Mouse (Mus musculus): ENCODE results near the gene Clrn3. TPM values are rescaled to one million over a fixed set of nuclear protein-coding genes. Genes with fewer than 3 reads are reported as not detected.

Clrn3 gene
- total RNA-seq, 2 experiments from 2014 or later: not detected

GRCm38 (mm10) chr7:135495303-135495702 lies 33.2 kb downstream of the Clrn3 start:
- intact Hi-C loops (cut with DNase I): loop anchor here (2.0 kb wide), 1 partner anchor 137 kb away; no protein-coding TSS in a partner anchor
- no peak for DNase-seq (ENCODE audit: low spot score)

DNA sequence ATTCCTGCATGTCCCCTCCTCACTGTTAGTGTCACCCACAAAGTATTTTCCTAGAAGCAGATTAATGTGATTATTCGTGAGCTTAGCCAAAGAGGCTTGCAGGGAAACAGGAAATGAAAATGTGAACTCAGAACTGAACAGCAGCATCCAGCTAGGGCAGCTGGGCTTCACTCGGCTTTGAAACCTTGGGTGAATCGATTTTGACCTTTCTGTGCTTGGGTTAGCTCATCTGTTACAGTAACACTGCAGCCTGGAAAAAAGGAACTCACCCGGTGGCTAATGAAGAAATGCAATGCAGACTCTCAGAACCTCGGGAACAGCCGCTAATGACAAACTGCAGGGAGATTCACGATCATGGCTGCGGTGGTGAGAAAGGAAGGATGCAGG lies 38.0 kb downstream of the Clrn3 start:
- intact Hi-C loops (cut with DNase I): no loop called here
- no peak for DNase-seq (ENCODE audit: low spot score)

DNA sequence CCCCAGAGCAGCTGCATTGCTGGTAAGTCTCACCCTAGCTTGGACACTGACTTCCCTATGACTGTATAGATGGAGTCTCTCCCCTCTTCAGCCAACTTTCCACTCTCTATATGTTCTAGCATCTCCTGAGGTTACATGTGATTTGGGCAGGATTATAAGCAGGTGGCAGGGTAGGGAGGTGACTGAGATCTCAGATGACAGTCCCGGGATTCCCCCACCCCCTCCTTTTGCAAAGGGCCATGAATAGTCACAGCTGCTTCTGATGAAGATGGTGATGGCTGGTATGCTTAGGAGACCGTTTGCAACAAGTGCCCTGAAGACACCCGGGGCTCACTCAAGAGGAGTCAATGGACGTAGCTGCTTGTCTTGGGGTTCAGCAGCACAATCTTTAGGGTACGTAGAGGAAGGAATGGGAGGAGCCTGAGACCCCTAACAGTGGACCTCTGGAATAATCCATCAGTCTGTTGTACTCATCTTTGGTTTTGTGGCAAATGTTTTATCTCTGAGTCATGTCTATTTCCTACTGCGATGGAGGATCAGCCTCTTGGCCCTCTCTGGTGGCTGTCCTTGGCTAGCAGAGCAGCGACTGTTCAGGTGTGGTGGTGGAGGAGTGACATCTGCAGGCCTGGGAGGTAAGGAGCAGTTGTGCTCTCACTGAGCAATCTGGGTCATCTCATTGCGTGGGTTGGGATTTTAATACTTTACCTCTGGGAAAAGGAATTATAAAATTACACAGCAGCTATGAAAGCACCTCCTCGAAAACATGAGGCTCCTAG lies 38.5 kb downstream of the Clrn3 start:
- DNase-seq (ENCODE audit: low spot score): no peak
- intact Hi-C loops (cut with DNase I): loop anchor here (5.0 kb wide), 1 partner anchor 1633 kb away; no protein-coding TSS in a partner anchor

- no peak for DNase-seq (ENCODE audit: low spot score)
- intact Hi-C loops (cut with DNase I): loop anchor here (5.0 kb wide), 1 partner anchor 1631 kb away; no protein-coding TSS in a partner anchor
Observed at GRCm38 (mm10) chr7:135488214-135488810, 40.1 kb downstream of the Clrn3 start.

DNA sequence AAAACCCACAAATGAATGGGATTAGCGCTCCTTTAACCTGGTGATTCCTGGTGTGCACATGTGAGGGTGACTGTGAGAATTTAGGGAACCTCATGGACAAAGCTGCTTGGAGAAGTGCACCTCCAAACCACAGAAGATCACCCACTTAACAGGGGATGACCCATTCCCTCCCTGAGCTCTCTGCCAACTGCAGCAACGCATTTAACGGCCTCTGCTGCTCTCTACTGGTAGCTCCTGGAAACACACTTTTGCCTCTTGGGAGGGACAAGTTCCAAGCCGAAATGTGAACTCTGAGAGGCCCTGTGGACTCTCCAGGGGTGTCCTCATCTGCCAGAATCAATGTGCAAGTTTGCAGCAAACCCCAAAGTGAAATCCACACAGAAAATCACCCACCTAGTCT lies 41.0 kb downstream of the Clrn3 start:
- DNase-seq (ENCODE audit: low spot score): no peak
- intact Hi-C loops (cut with DNase I): loop anchor here (1.0 to 5.0 kb wide), 2 partner anchors 84 to 1630 kb away; no protein-coding TSS in a partner anchor

GRCm38 (mm10) chr7:135486645-135487382 lies 41.6 kb downstream of the Clrn3 start:
- intact Hi-C loops (cut with DNase I): loop anchor here (1.0 to 5.0 kb wide), 2 partner anchors 84 to 1630 kb away; no protein-coding TSS in a partner anchor
- DNase-seq (ENCODE audit: low spot score): no peak

- no peak for DNase-seq (ENCODE audit: low spot score)
- intact Hi-C loops (cut with DNase I): loop anchor here (5.0 kb wide), 1 partner anchor 1629 kb away; no protein-coding TSS in a partner anchor
Observed at GRCm38 (mm10) chr7:135485796-135486410, 42.6 kb downstream of the Clrn3 start.

GRCm38 (mm10) chr7:135485116-135485795 lies 43.2 kb downstream of the Clrn3 start:
- intact Hi-C loops (cut with DNase I): loop anchor here (5.0 kb wide), 1 partner anchor 1628 kb away; no protein-coding TSS in a partner anchor
- no peak for DNase-seq (ENCODE audit: low spot score)

GRCm38 (mm10) chr7:135484341-135484740 lies 44.1 kb downstream of the Clrn3 start:
- no peak for DNase-seq (ENCODE audit: low spot score)
- intact Hi-C loops (cut with DNase I): no loop called here

DNA sequence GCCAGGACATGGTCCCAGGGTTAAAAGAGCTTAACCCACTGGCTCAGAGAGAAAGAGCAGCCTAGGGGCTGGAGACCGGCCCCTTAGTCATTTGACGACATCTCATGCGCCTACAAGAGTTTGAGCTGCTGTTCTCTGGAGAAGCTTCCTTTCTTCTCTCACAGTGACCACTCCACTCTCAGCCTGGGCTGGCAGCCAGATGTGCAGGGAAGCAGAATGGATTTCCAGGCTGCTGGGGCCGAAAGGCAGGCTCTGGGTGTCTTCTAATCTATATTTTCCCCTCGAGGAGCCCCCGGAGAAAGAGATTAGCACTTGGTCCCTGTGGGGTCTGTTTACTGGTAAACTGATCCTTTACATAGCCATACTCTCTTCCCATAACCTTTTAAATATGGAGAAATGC lies 44.7 kb downstream of the Clrn3 start:
- no peak for DNase-seq (ENCODE audit: low spot score)
- intact Hi-C loops (cut with DNase I): no loop called here

GRCm38 (mm10) chr7:135481150-135481549 lies 47.3 kb downstream of the Clrn3 start:
- no peak for DNase-seq (ENCODE audit: low spot score)
- intact Hi-C loops (cut with DNase I): no loop called here

GRCm38 (mm10) chr7:135479912-135480311 lies 48.5 kb downstream of the Clrn3 start:
- intact Hi-C loops (cut with DNase I): no loop called here
- DNase-seq (ENCODE audit: low spot score): no peak

GRCm38 (mm10) chr7:135479322-135479880 lies 49.1 kb downstream of the Clrn3 start:
- intact Hi-C loops (cut with DNase I): no loop called here
- no peak for DNase-seq (ENCODE audit: low spot score)

- intact Hi-C loops (cut with DNase I): no loop called here
Observed at GRCm38 (mm10) chr7:135477256-135477655, 51.2 kb downstream of the Clrn3 start.

GRCm38 (mm10) chr7:135475981-135476380 lies 52.5 kb downstream of the Clrn3 start:
- intact Hi-C loops (cut with DNase I): no loop called here
- no peak for DNase-seq (ENCODE audit: low spot score)

More at GRCm38 (mm10) chr7:135477256-135477655, 51.2 kb downstream of the Clrn3 start:
- DNase-seq (ENCODE audit: low spot score): no peak

- no peak for DNase-seq (ENCODE audit: low spot score)
- intact Hi-C loops (cut with DNase I): no loop called here
Observed at GRCm38 (mm10) chr7:135470319-135470718, 58.1 kb downstream of the Clrn3 start.

DNA sequence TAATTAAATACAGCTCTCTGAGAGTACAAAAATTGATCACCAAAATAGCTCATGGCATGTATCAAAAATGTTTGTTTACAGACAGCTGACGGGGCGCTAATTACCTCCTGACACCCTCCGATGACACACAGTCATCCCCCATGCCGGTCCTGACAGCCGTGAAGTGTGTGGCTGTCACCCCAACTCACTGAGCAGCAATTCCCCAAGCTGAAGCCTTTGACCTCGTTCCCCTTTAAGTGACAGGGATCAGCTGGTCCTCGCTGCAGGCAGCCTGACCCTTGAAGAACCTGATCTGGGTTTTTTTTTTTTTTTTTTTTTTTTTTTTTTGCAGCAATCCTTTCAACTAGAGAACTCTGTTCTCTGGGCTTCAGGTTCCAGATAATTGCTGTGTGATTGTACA lies 59.8 kb downstream of the Clrn3 start:
- DNase-seq (ENCODE audit: low spot score): no peak
- intact Hi-C loops (cut with DNase I): no loop called here

GRCm38 (mm10) chr7:135465293-135465692 lies 63.2 kb downstream of the Clrn3 start:
- intact Hi-C loops (cut with DNase I): loop anchor here (1.0 kb wide), 1 partner anchor 62 kb away; no protein-coding TSS in a partner anchor
- DNase-seq (ENCODE audit: low spot score): no peak

DNA sequence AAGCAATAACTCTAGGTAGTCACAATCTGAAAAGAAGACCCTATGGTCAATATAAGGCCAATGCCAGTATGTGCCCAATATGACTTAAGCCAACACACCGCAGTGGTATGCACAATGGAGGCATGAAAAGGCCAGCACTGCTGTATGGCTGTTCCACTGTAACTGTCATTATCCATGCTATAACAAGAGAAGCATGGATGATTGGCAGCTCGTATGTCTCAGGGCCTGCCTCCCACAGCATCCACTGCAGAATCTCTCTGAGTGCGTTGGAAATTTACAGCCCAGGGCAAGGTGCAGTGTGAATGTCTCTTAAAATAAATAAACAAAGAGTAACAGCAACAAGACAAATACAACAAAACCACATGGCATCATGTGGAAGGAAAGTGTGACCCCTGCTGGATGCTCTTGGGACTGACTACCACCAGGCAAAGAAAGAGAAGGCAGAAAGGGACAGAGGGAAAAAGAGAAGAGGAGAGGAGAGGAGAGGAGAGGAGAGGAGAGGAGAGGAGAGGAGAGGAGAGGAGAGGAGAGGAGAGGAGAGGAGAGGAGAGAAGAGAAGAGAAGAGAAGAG lies 63.7 kb downstream of the Clrn3 start:
- no peak for DNase-seq (ENCODE audit: low spot score)
- intact Hi-C loops (cut with DNase I): loop anchor here (1.0 kb wide), 1 partner anchor 61 kb away; no protein-coding TSS in a partner anchor

All from heart, postnatal 25 days (tissue).